Mouse (Mus musculus) thymus, postnatal 36 days (tissue): Measurements from ENCODE around the gene Map3k6.

Experiments used
- DNase-seq, 2 experiments: peaks; one replicate each; pipeline ENCODE4 v3.0.0; 2022; ENCODE audit warnings: mixed read lengths in 2 of 2

The Map3k6 gene

GRCm38 (mm10) chr4:133286476-133287077 is 46.0 kb downstream of the Map3k6 start:
- no peak for DNase-seq

- no peak for DNase-seq
Observed at GRCm38 (mm10) chr4:133291255-133291654, 50.6 kb downstream of the Map3k6 start.

GRCm38 (mm10) chr4:133292405-133292804 is 51.8 kb downstream of the Map3k6 start:
- DNase-seq, result no peak

- peak; percentile 48 to 68 for DNase-seq
Observed at GRCm38 (mm10) chr4:133292901-133293843, 52.6 kb downstream of the Map3k6 start.

GRCm38 (mm10) chr4:133294084-133294483 is 53.5 kb downstream of the Map3k6 start:
- peak in 1 of 2 experiments; percentile 27 for DNase-seq

- no peak for DNase-seq
Observed at GRCm38 (mm10) chr4:133297360-133297759, 56.7 kb downstream of the Map3k6 start.

GRCm38 (mm10) chr4:133297801-133298238 is 57.2 kb downstream of the Map3k6 start:
- DNase-seq, result peak; percentile 89

GRCm38 (mm10) chr4:133298516-133299365 is 58.1 kb downstream of the Map3k6 start:
- DNase-seq, result peak; percentile 66 to 84

GRCm38 (mm10) chr4:133299701-133300100 is 59.1 kb downstream of the Map3k6 start:
- peak in 1 of 2 experiments; percentile 25 for DNase-seq

- DNase-seq, result no peak
Observed at GRCm38 (mm10) chr4:133300421-133300820, 59.8 kb downstream of the Map3k6 start.

GRCm38 (mm10) chr4:133301802-133302201 is 61.2 kb downstream of the Map3k6 start:
- peak; percentile 61 to 65 for DNase-seq
